Mouse (Mus musculus) left cerebral cortex, adult 18-20 months (tissue): Measurements from ENCODE around the gene Trappc3. TPM values are rescaled to one million over a fixed set of nuclear protein-coding genes. Genes with fewer than 3 reads are reported as not detected.
A peak's percentile ranks its signal among the peaks of the same experiment; 100 is the strongest.

ENCODE experiments used
- DNase-seq, 2 experiments: peaks; one replicate each; pipeline ENCODE4 v3.0.0; 2021 to 2022; ENCODE audit warnings: low spot score in 2 of 2, mixed read lengths in 1 of 2
- total RNA-seq, 2 experiments: library from RNA; stranded (reverse); gene quantifications; 2 replicates each; pipeline ENCODE4 v1.2.3; 2021

The Trappc3 gene
- total RNA-seq, 2 experiments from 2014 or later: 84.5 to 87.3 TPM

GRCm38 (mm10) chr4:126277906-126278564 is 15.9 kb downstream of the Trappc3 start:
- DNase-seq: no peak

- DNase-seq: no peak
These were observed 16.4 kb downstream of the Trappc3 start for GRCm38 (mm10) chr4:126278565-126278915.

- DNase-seq: no peak
These were observed 16.8 kb downstream of the Trappc3 start for GRCm38 (mm10) chr4:126278961-126279360.

- no peak for DNase-seq
These were observed 19.6 kb downstream of the Trappc3 start for GRCm38 (mm10) chr4:126281706-126282105.

GRCm38 (mm10) chr4:126283582-126283981 is 21.5 kb downstream of the Trappc3 start:
- no peak for DNase-seq

GRCm38 (mm10) chr4:126286492-126286891 is 24.4 kb downstream of the Trappc3 start, which contains the start of gene Col8a2:
TSS of gene Col8a2 (plus strand) at chr4:126286793.
- DNase-seq: no peak

- no peak for DNase-seq
These were observed 25.3 kb downstream of the Trappc3 start for GRCm38 (mm10) chr4:126287302-126287995.

- DNase-seq: no peak
These were observed 26.1 kb downstream of the Trappc3 start for GRCm38 (mm10) chr4:126288085-126288666.

- DNase-seq: no peak
These were observed 28.2 kb downstream of the Trappc3 start for GRCm38 (mm10) chr4:126290314-126290713.

- no peak for DNase-seq
These were observed 29.1 kb downstream of the Trappc3 start for GRCm38 (mm10) chr4:126291196-126291595.

- DNase-seq: no peak
These were observed 33.0 kb downstream of the Trappc3 start for GRCm38 (mm10) chr4:126295152-126295551.

GRCm38 (mm10) chr4:126295937-126296336 is 33.8 kb downstream of the Trappc3 start:
- DNase-seq: no peak

- DNase-seq: peak; percentile 39 to 65
These were observed 34.5 kb downstream of the Trappc3 start for GRCm38 (mm10) chr4:126296617-126297101.

GRCm38 (mm10) chr4:126300916-126301583 is 38.9 kb downstream of the Trappc3 start:
- no peak for DNase-seq

GRCm38 (mm10) chr4:126301584-126302309 is 39.6 kb downstream of the Trappc3 start:
- no peak for DNase-seq

- DNase-seq: no peak
These were observed 41.8 kb downstream of the Trappc3 start for GRCm38 (mm10) chr4:126303877-126304276.

GRCm38 (mm10) chr4:126305428-126305827 is 43.3 kb downstream of the Trappc3 start:
- DNase-seq: no peak

- DNase-seq: no peak
These were observed 43.9 kb downstream of the Trappc3 start for GRCm38 (mm10) chr4:126306058-126306457.

GRCm38 (mm10) chr4:126306827-126307226 is 44.7 kb downstream of the Trappc3 start:
- no peak for DNase-seq

GRCm38 (mm10) chr4:126309211-126309921 is 47.2 kb downstream of the Trappc3 start:
- DNase-seq: no peak
